In genomic region chr2:21292669-21293151, GRCm38 (mm10) we compare ENCODE assay signal across 11 mouse cellular contexts.
DNase-seq lines count a peak whose midpoint lies in the region; ATAC-seq lines count a peak whose summit lies in the region.
"Had no signal": no experiment of that assay in that cellular context is flagged by ENCODE, and none has a peak within 500 bp of the region (broad histone marks: within the 10 kb centered on the region; RNA-seq: fewer than 3 reads in every experiment).

No protein-coding gene starts in this region.

- ATAC-seq in hindbrain, embryonic 13.5 days (ENCODE audit: low FRiP score): peak; percentile 91
- ATAC-seq in midbrain, embryonic 15.5 days (replicated peaks): peak; percentile 91

- 12% methylated on average over 2 of the region's 2 CpGs for WGBS in hindbrain, embryonic 13.5 days
- 3% methylated on average over 2 of the region's 2 CpGs for WGBS in midbrain, embryonic 15.5 days
- WGBS in limb, embryonic 10.5 days: 69% methylated on average over 2 of the region's 2 CpGs

- H3K9ac ChIP-seq in hindbrain, embryonic 13.5 days: no peak overlapping the region
- no peak overlapping the region for H3K9ac ChIP-seq in midbrain, embryonic 15.5 days

- no peak overlapping the region for H3K4me2 ChIP-seq in hindbrain, embryonic 13.5 days
- no peak overlapping the region for H3K4me2 ChIP-seq in midbrain, embryonic 15.5 days

- H3K27me3 ChIP-seq in hindbrain, embryonic 13.5 days: no peaks in the 10 kb centered on the region
- H3K27me3 ChIP-seq in midbrain, embryonic 15.5 days (replicated peaks): no peaks in the 10 kb centered on the region
- no peaks in the 10 kb centered on the region for H3K27me3 ChIP-seq in limb, embryonic 10.5 days (ENCODE audit: low read depth, poor library complexity, severe bottlenecking)
- H3K27me3 ChIP-seq: CH12.LX had no signal

- DNase-seq in left cerebral cortex, postnatal 36 days (ENCODE audit: low spot score in 2 of 2): peak; percentile 34 to 36
- DNase-seq in left cerebral cortex, adult 18-20 months (ENCODE audit: low spot score in 2 of 2): no peak
- DNase-seq in telencephalon, adult 2 months (ENCODE audit: low read depth, low spot score): peak; percentile 53
- no peak for DNase-seq in limb, embryonic 10.5 days (ENCODE audit: low spot score)
- DNase-seq in lung, postnatal 10 days: no peak
- DNase-seq in embryo, embryonic 11 days: no peak
- DNase-seq: cerebellum, adult 8-10 months had no signal

- H3K4me1 ChIP-seq in hindbrain, embryonic 13.5 days (replicated peaks): peaks cover 11% of the 10 kb centered on the region
- H3K4me1 ChIP-seq in midbrain, embryonic 15.5 days: peaks cover 8% of the 10 kb centered on the region
- no peaks in the 10 kb centered on the region for H3K4me1 ChIP-seq in limb, embryonic 10.5 days

- H3K9me3 ChIP-seq in hindbrain, embryonic 13.5 days: no peaks in the 10 kb centered on the region
- no peaks in the 10 kb centered on the region for H3K9me3 ChIP-seq in midbrain, embryonic 15.5 days
- no peaks in the 10 kb centered on the region for H3K9me3 ChIP-seq in limb, embryonic 10.5 days (replicated peaks)

- H3K36me3 ChIP-seq in hindbrain, embryonic 13.5 days: no peaks in the 10 kb centered on the region
- H3K36me3 ChIP-seq in midbrain, embryonic 15.5 days (replicated peaks): no peaks in the 10 kb centered on the region
- H3K36me3 ChIP-seq in limb, embryonic 10.5 days: no peaks in the 10 kb centered on the region

- H3K4me3 ChIP-seq in hindbrain, embryonic 13.5 days: no peak overlapping the region
- no peak overlapping the region for H3K4me3 ChIP-seq in midbrain, embryonic 15.5 days
- H3K4me3 ChIP-seq in limb, embryonic 10.5 days: no peak overlapping the region
- H3K4me3 ChIP-seq: layer of hippocampus, adult 2 months had no signal

- intact Hi-C loops in left cerebral cortex, postnatal 36 days (cut with DNase I): no loop called here

- peak overlapping the region; percentile 69 for H3K27ac ChIP-seq in hindbrain, embryonic 13.5 days
- H3K27ac ChIP-seq in midbrain, embryonic 15.5 days: peak overlapping the region; percentile 40
- H3K27ac ChIP-seq in limb, embryonic 10.5 days: no peak overlapping the region
- H3K27ac ChIP-seq: layer of hippocampus, adult 2 months had no signal

Comparison
In these comparisons a context has a peak if more than half of its experiments do, and no peak if none do; other contexts are left out.
1. DNase-seq: peak in left cerebral cortex, postnatal 36 days (2 of 2) and telencephalon, adult 2 months (single experiment); none in left cerebral cortex, adult 18-20 months (0 of 2), limb, embryonic 10.5 days (single experiment), lung, postnatal 10 days (single experiment) and embryo, embryonic 11 days (single experiment).